Mouse (Mus musculus): Measurements from ENCODE around the gene Isg20l2.
A peak's percentile ranks its signal among the peaks of the same experiment; 100 is the strongest.
"Not testable (repeated sequence)": the region's sequence is repeated elsewhere in the genome, so short reads cannot be mapped to it uniquely, and the experiment has no call there.

The Isg20l2 gene

GRCm38 (mm10) chr3:87930078-87930795 is at the start of gene Isg20l2, which contains the start of gene Rrnad1:
Gene Isg20l2, plus strand, starts transcription at chr3:87930314.
Gene Rrnad1, minus strand, starts transcription at chr3:87930717.
- DNase-seq = peak; percentile 92 to 94

DNA sequence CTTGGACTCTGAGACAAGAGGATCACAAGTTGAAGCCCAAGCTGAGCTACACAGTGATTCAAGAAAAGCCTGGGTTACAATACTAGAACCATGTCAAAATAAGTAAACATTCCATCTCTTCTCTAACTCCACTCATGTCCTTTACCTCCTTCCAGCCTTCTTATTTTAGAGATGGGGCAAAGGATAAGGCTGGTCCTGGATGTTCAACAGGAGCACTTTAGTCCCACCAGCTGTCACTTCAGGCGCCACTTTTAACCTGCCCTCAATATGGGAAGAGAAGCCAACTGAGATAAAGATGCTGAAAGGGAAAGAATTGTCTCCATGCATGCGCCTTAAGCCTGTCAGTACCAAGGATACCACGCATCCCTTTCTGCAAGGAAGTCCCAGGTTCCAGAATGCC is 45.8 kb upstream of the Isg20l2 start:
- DNase-seq = no peak

DNA sequence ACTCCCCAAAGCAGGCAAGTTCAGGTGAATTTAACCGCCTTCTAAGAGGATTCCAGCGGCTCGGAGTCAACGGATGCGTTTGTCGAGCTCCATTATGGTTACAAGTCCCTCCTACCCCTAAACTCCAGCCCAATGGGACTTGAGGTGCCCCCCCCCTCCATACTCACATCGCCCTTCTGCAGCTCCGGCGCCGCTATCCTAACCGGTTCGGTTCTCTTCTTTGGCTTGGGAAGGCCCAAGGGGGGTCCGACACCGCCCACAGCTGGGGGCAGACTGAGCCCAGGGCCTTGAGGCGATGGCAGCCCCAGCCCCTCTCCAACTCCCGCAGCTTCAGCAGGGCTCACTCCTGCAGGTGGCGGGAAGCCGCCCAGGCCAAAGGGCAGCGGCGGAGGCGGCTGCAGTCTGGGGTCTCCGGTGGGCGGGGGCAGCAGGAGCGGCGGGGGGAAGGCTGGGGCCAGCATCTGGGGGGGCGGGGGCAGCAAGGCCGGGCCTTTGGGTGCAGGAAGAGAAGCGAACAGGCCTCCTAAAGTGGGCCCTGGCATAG is 45.3 kb upstream of the Isg20l2 start:
- DNase-seq = peak; percentile 30 to 42

DNA sequence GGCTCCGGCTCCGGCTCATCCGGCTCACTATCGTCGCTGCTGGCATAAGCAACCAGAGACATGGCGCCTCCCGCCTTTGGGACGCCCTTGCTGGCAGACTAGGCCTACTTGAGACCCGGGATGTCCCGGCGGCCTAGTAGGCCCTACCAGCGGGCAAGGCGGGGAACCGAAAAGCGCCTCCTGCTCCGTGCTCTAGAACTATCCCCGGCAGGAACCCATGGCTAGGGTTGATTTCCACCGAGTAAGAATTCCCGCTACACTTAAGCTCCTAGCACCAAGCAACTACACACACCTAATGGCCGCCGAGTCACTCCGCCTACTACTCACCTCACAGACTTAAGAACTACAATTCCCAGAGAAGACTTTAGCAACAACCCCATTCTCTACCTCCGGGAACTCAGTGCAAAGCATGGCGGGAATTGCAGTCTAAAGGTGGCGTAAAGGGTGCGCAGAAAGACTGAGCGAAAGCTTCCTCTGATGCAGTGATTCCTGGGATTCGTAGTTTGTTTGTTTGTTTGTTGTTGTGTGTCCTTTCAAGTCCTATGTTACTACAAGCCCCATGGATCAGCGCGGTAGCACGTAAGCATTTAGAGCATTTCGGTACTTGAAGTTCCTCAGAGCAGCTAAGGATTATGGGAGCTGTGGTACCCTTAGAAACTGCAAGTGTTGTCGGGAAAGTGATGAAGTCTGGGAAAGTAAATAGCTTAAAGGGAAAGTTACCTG is 44.7 kb upstream of the Isg20l2 start, which contains the start of gene Prcc:
Gene Prcc (minus strand): TSS at position 328 of the 723 bp plus-strand sequence.
- peak; percentile 77 to 84 for DNase-seq

- DNase-seq = peak; percentile 44 to 52
These were observed 44.1 kb upstream of the Isg20l2 start for GRCm38 (mm10) chr3:87886004-87886365.

DNA sequence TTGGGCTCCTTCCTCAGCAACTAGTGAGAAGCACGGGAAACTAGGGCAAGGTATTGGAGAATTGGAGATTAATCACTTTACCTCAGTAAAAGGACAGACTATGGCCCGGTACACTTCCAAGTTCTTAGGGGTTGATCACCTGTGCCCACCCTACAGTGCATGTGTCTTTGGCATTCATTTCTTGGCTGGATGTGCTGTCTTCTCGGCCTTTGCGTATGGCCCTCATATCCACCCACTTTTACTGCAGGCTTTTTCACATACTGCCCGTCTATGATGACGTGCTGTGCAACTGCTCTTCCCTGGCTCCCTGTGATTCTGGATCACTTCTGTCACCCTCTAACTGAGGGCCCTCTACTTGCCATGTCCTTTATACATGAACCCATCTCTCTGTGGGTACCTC is 43.7 kb upstream of the Isg20l2 start:
- DNase-seq = no peak

- not testable (repeated sequence) for DNase-seq
These were observed 42.7 kb upstream of the Isg20l2 start for GRCm38 (mm10) chr3:87887400-87887799.

GRCm38 (mm10) chr3:87891481-87891880 is 38.6 kb upstream of the Isg20l2 start:
- no peak for DNase-seq

GRCm38 (mm10) chr3:87893367-87893905 is 36.7 kb upstream of the Isg20l2 start:
- DNase-seq = no peak

- DNase-seq = no peak
These were observed 30.8 kb upstream of the Isg20l2 start for GRCm38 (mm10) chr3:87899266-87899665.

GRCm38 (mm10) chr3:87899776-87900175 is 30.3 kb upstream of the Isg20l2 start:
- no peak for DNase-seq

DNA sequence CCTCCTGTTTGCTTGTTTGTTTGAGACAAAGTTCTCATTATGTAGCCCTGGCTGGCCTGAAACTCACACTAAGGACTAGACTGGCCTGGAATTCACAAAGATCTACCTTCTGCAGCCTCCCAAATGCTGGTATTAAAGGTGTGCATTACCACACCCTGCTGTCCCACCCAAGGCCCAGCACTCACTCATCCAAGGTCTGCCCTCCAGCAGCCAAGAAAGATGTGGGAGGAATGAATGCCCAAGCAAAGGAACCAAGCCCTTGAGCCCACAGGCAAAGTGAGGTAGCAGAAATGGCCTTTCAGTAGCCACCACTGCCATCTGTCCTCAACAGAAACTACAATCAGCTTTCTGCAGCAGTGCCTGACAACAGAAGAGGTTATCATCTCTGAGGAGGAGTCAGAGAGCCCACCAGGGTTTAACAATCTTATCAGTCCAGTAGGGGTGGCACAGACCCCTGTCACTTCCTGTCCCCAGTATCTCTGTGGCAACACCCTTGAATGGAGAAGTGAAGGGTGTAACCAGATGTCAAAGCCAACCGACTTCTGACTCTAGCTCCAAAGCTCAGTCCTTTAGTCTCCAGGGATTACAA is 29.0 kb upstream of the Isg20l2 start:
- no peak for DNase-seq

- not testable (repeated sequence) for DNase-seq
These were observed 28.2 kb upstream of the Isg20l2 start for GRCm38 (mm10) chr3:87901959-87902358.

GRCm38 (mm10) chr3:87903821-87904220 is 26.3 kb upstream of the Isg20l2 start:
- no peak for DNase-seq

DNA sequence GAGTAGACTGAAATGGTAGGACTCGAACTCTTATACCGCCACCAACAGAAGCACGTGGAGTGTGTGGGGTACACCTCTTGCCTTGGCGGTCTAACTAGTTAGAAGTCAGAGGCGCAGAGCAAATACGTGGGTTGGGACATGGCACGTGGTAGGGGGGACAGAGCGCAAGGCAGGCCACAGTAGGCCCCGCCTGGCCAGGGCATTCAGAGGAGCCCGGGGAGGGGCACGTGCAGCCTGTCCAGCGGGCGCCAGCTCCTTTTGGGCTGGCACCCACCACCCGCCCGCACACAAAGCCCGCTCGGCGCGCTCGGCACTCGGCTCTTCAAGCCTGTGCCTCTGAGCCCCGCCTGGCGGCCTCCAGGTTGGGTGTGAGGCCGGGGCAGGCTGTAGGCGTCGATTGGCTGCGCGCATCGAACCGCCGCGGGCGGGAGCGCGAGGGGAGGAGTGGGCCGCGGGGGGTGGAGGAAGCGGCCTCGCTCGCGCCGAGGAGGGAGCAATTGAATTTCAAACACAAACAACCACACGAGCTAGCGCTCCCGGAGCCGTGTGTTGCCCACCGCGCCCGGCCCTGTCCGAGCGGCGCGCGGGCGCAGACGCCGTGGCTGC is 24.1 kb upstream of the Isg20l2 start, which contains the start of gene Hdgf:
Gene Hdgf (plus strand): TSS at position 442 of the 606 bp plus-strand sequence.
- DNase-seq = peak; percentile 90

- no peak for DNase-seq
These were observed 23.5 kb upstream of the Isg20l2 start for GRCm38 (mm10) chr3:87906601-87906980.

GRCm38 (mm10) chr3:87906981-87907857 is 22.9 kb upstream of the Isg20l2 start:
- DNase-seq = peak in 1 of 2 experiments; percentile 24

GRCm38 (mm10) chr3:87907906-87908305 is 22.2 kb upstream of the Isg20l2 start:
- DNase-seq = peak in 1 of 2 experiments; percentile 1

DNA sequence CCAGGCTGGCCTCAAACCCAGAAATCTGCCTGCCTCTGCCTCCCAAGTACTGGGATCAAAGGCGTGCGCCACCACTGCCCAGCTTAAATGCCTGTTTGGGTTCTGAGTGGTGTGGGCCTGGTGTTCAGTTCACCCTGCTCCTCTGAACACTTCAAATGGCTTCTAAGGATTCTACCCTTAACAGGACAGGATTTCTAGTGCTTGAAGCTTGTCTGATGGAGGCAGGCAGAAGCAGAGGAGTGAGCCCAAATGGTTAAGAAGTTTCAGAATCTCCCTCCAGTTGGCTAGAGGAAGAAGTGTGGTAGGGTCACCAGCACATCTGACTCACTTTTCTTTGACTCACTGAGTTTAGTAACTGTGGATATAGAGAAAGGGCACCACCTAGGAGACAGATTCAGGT is 20.7 kb upstream of the Isg20l2 start:
- peak in 1 of 2 experiments; percentile 0 for DNase-seq

DNA sequence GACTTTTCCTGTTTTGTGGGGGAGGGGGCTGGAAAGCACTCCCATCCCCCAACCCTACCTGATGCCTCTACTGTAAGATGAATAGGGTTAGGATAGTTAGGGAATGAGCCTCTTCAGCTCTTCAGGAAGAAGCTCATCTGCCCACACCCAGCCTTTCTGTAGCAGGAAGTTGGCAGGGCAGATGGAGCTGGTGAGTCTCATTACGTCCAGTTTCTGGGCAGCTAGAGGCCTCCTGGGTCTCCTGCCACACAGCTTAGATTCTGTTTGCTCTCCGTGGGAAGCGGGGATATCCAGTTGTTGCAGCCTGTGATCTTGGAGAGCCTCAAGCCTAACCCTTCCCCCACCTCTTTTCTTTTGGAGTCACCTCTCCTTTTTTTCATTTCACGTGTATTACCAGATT is 20.2 kb upstream of the Isg20l2 start:
- DNase-seq = peak in 1 of 2 experiments; percentile 1

- peak; percentile 35 to 49 for DNase-seq
These were observed 19.5 kb upstream of the Isg20l2 start for GRCm38 (mm10) chr3:87910573-87911141.

Measured in spleen, adult 18-20 months (tissue).